Mouse (Mus musculus) kidney, adult 2 months (tissue): ENCODE results near the gene Efhc1. TPM values are rescaled to one million over a fixed set of nuclear protein-coding genes. Genes with fewer than 3 reads are reported as not detected.
A peak's percentile ranks its signal among the peaks of the same experiment; 100 is the strongest.

Experiments
- DNase-seq: peaks from one replicate; pipeline ENCODE4 v3.0.0; 2021
- H3K27ac ChIP-seq: fragments of 200-500 bp; 2 replicates; pipeline ENCODE4 v1.5.1; 2012; ENCODE audit warnings: low read depth, low read length, control low read depth, inconsistent platforms; ENCODE audit not compliant: insufficient read depth
- H3K27me3 ChIP-seq: fragments of 200-500 bp; replicated peaks from 2 replicates; pipeline ENCODE4 v1.6.1; 2012; ENCODE audit warnings: mild to moderate bottlenecking, moderate library complexity, low read length, inconsistent platforms; ENCODE audit not compliant: control insufficient read depth, insufficient read depth
- H3K36me3 ChIP-seq: fragments of 200-500 bp; 2 replicates; pipeline ENCODE4 v1.6.1; 2012; ENCODE audit warnings: mild to moderate bottlenecking, moderate library complexity, low read length, inconsistent platforms; ENCODE audit not compliant: control insufficient read depth, insufficient read depth
- H3K4me1 ChIP-seq: fragments of 200-500 bp; 2 replicates; pipeline ENCODE4 v1.6.1; 2011; ENCODE audit warnings: low read length; ENCODE audit not compliant: control insufficient read depth, insufficient read depth
- H3K4me3 ChIP-seq: fragments of 200-500 bp; 2 replicates; pipeline ENCODE4 v1.5.1; 2011; ENCODE audit warnings: mild to moderate bottlenecking, low read depth, low read length, control low read depth; ENCODE audit not compliant: insufficient read depth
- CTCF ChIP-seq: fragments of 200-500 bp; conservative IDR thresholded peaks from 2 replicates; pipeline ENCODE4 v1.5.1; 2011; ENCODE audit warnings: low read depth, mild to moderate bottlenecking, control low read depth, low read length, moderate library complexity, mixed read lengths; ENCODE audit not compliant: insufficient read depth, insufficient read length
- POLR2A ChIP-seq: fragments of 200-500 bp; IDR thresholded peaks from one replicate; pipeline ENCODE4 v1.6.1; 2011; ENCODE audit warnings: low read depth, low read length, control low read depth
- WGBS: fragments of 180-500 bp; shearing (Covaris S2); methylation state at CpG from one replicate; pipeline ENCODE4 v1.1.7; 2018; 5-methylcytosine and 5-hydroxymethylcytosine counted together
- polyA plus RNA-seq: library from polyadenylated mRNA; depleted of rRNA; stranded (reverse); fragments of >200 nt; gene quantifications from 2 replicates; pipeline ENCODE4 v1.2.3, GENCODE M21; 2012

Gene Efhc1
- polyA plus RNA-seq, 1 experiment = 0.48 TPM

DNA sequence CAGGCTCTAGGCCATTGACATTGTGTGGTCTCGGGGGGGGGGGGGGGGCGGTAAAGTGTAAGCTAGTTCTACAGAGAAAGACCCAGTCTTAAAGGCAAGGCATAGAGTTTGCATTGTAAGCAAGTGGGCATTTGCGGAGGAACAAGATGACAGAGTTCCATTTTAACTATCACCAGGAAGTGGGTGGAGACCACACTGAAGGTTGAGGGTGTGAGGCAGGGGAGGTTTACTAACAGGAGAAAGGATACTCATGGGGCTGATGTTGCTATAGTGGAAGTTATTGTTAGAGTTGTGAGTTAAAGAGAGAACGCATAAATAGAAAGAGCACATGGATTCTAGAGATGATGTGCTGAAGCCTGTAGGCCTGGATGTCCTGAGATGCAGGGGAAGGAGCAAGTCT is 25.1 kb upstream of the Efhc1 start:
- DNase-seq = no peak
- Histone ChIP-seq H3K36me3 (no peaks in the 10 kb centered on the region), H3K4me1 (no peaks in the 10 kb centered on the region), H3K4me3 (no peak overlapping the region), H3K27me3 (no peaks in the 10 kb centered on the region), H3K27ac (no peak overlapping the region)
- TF ChIP-seq CTCF (no peak), POLR2A (no peak)
- WGBS = 79% methylated on average over 4 of the region's 4 CpGs

DNA sequence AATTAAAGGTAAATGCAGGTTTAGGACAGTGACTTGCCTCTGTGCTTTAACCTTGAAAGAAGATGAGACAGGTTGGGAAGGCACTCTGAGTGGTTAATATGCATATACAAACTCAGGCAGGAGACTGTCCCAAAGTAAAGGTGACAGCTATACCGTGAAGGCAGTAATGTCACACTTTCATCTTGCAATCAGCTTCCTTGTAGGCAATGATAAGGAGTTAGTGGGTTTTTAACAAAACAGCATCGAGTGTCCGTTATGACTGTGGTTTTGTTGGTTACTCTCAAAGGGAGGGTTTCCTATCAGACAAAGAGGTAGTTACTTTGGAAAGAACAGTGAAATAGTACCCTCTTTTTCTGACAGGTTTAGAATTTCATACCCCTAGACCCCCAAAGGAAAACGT is 22.9 kb upstream of the Efhc1 start:
- no peak for TF ChIP-seq POLR2A
- H3K4me3 ChIP-seq = no peak overlapping the region
- WGBS = 36% methylated on average over 4 of the region's 4 CpGs

DNA sequence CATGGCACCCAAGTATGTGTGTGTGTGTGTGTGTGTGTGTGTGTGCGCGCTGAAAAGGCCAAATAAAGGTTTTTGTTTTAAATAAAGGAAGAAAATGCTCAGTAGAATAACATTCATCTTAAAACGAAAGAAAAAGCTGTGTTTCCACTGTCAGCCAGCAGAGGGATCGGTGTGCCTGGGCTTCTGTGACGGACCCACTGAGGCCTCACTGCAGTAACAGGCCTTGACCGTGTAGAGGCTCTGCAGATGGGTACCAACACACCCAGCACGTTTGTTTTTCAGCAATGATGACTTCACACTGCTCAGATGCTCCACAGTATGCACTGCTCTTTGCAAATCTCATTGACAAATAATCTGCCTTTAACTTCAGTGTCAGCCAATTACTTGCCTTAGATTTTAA is 18.0 kb upstream of the Efhc1 start:
- Histone ChIP-seq H3K27me3 (no peaks in the 10 kb centered on the region), H3K4me1 (no peaks in the 10 kb centered on the region), H3K27ac (no peak overlapping the region), H3K36me3 (no peaks in the 10 kb centered on the region), H3K4me3 (no peak overlapping the region)
- TF ChIP-seq POLR2A = no peak
- peak; percentile 85 for TF ChIP-seq CTCF
- 14% methylated on average over 7 of the region's 7 CpGs for WGBS
- DNase-seq = peak; percentile 63

More for the DNA sequence above, 22.9 kb upstream of the Efhc1 start:
- Histone ChIP-seq H3K27ac (no peak overlapping the region), H3K36me3 (no peaks in the 10 kb centered on the region), H3K4me1 (no peaks in the 10 kb centered on the region), H3K27me3 (no peaks in the 10 kb centered on the region)
- DNase-seq = no peak

DNA sequence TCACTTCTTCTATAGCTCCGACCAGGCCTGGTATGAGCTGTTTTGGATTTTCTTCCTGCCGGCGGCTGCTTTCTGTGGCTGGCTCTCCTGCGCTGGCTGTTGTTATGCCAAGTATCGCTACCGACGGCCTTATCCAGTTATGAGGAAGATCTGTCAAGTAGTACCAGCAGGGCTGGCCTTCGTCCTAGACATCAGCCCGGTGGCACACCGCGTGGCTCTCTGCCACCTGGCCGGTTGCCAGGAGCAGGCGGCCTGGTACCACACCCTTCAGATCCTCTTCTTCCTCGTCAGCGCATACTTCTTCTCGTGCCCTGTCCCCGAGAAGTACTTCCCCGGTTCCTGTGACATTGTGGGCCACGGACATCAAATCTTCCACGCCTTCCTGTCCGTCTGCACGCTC is 16.3 kb upstream of the Efhc1 start:
- no peak for DNase-seq
- H3K27ac ChIP-seq = no peak overlapping the region
- WGBS = 86% methylated on average over 22 of the region's 22 CpGs
- H3K27me3 ChIP-seq = no peaks in the 10 kb centered on the region
- H3K36me3 ChIP-seq = no peaks in the 10 kb centered on the region
- H3K4me1 ChIP-seq = no peaks in the 10 kb centered on the region
- no peak overlapping the region for H3K4me3 ChIP-seq
- TF ChIP-seq POLR2A = no peak
- no peak for TF ChIP-seq CTCF

DNA sequence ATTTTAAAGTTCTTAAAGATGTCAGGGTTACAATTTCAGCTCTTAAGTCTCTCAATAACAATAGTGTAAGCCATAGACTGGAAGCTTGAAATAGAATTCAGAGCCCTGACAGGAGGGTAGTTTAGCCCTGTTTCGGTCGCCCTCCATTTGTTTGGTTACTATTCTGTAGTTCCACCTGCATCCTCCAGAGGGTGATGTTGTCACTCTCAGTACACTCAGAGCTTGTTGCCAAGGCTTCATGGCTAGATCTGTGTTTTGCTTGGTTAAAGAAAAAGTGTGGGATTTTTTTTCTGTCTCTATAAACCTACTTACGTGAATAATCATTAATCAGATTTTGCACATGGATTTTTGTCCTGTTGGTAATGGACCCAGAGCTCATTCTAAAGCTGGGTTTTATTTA is 12.4 kb upstream of the Efhc1 start:
- Histone ChIP-seq H3K4me3 (no peak overlapping the region), H3K27ac (no peak overlapping the region), H3K4me1 (no peaks in the 10 kb centered on the region), H3K36me3 (no peaks in the 10 kb centered on the region), H3K27me3 (no peaks in the 10 kb centered on the region)
- 16% methylated on average over 3 of the region's 3 CpGs for WGBS
- peak; percentile 83 for TF ChIP-seq CTCF
- no peak for TF ChIP-seq POLR2A
- DNase-seq = peak; percentile 74

DNA sequence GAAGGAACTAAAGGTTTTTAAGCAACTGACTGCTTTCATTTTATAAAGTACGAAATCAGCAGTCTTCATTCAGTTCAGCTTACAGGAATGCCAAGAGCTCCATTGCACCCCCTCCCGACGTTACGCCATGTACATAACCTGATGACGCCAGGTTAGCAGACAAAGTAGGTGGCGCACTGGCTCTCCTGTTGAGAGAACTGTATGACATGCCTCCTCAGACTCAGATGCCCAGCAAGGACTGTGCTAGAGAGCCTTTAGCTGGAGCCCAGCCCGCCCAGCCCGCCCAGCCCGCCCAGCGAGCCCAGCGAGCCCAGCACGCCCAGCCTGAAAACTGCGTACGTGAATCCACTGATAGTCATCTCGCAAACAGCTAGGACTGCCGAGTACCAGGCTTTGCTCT is 11.3 kb upstream of the Efhc1 start:
- TF ChIP-seq CTCF = peak; percentile 17; the same call in 1 of the 2 replicates
- TF ChIP-seq POLR2A = no peak
- 81% methylated on average over 16 of the region's 16 CpGs for WGBS
- Histone ChIP-seq H3K4me1 (no peaks in the 10 kb centered on the region), H3K27ac (no peak overlapping the region), H3K36me3 (no peaks in the 10 kb centered on the region), H3K27me3 (no peaks in the 10 kb centered on the region), H3K4me3 (no peak overlapping the region)
- peak; percentile 64 for DNase-seq

DNA sequence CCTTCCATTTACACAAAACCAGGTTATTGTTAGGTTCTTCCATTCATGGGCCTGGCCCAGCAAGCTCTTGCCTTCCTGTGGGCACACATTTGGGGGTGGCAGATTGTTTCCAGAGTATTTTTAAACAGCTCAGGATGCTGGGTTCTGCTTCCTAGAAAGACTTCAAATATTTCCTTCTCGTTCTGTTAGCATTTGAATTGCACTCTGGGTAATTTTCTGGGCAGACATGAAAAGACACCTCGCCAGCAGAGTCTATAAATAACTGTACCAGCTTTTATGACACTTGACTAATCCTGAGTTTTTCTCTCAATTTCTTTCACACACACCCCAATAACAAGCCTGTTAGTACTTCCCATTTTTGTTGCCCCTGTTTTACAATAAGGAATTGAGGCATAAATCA is 10.1 kb upstream of the Efhc1 start:
- no peak for TF ChIP-seq CTCF
- no peak for TF ChIP-seq POLR2A
- Histone ChIP-seq H3K27me3 (no peaks in the 10 kb centered on the region), H3K4me3 (no peak overlapping the region), H3K4me1 (no peaks in the 10 kb centered on the region), H3K27ac (no peak overlapping the region), H3K36me3 (no peaks in the 10 kb centered on the region)
- DNase-seq = no peak
- WGBS = 45% methylated on average over 2 of the region's 2 CpGs

DNA sequence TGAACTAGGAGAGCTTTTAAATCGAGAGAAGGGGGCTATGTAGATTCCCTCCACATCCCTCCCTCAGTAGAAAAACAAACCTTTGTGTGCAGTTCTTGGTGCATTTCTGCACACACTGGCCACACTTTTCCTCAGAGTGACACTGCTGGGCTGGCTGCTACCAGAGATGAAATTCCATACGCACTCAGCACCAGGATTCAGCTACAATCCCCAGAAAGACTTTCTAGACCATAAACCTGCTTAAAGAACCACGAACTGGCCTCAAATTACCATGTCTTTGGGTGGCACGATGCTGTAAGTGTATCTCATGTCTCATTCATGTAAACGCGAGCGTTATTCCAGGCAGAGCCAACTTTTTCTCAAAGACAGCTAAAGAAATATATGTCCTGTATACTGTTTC is 9.6 kb upstream of the Efhc1 start:
- WGBS = 51% methylated on average over 7 of the region's 7 CpGs
- H3K36me3 ChIP-seq = no peaks in the 10 kb centered on the region
- no peak for DNase-seq
- no peaks in the 10 kb centered on the region for H3K4me1 ChIP-seq
- no peak for TF ChIP-seq CTCF
- no peak for TF ChIP-seq POLR2A
- H3K27ac ChIP-seq = no peak overlapping the region
- no peaks in the 10 kb centered on the region for H3K27me3 ChIP-seq
- H3K4me3 ChIP-seq = no peak overlapping the region
